Mouse (Mus musculus) limb, embryonic 11.5 days (tissue): ENCODE data around the gene Galntl6. TPM values are rescaled to one million over a fixed set of nuclear protein-coding genes. Genes with fewer than 3 reads are reported as not detected.

Source experiments
- ATAC-seq: fragments of 200-750 bp; cut with Nextera tagmentation; 2 replicates; pipeline ENCODE4 v1.8.0; 2017; ENCODE audit warnings: low read depth; ENCODE audit not compliant: insufficient number of reproducible peaks, low FRiP score, low TSS enrichment
- DNase-seq: peaks from one replicate; pipeline ENCODE4 v3.0.0-alpha.2; 2015; ENCODE audit warnings: low spot score
- H3K27ac ChIP-seq: fragments of 300-500 bp; sonication (generic); replicated peaks from 2 replicates; pipeline ENCODE4 v1.5.1; 2014; ENCODE audit warnings: low read depth, mild to moderate bottlenecking, low read length
- H3K27me3 ChIP-seq: fragments of 300-500 bp; sonication (generic); 2 replicates; pipeline ENCODE4 v1.6.1; 2014; ENCODE audit warnings: mild to moderate bottlenecking, low read length, mixed read lengths; ENCODE audit not compliant: control insufficient read depth, insufficient read depth
- H3K36me3 ChIP-seq: fragments of 300-500 bp; sonication (generic); 2 replicates; pipeline ENCODE4 v1.6.1; 2014; ENCODE audit warnings: mild to moderate bottlenecking, low read length, moderate library complexity, mixed read lengths; ENCODE audit not compliant: control insufficient read depth, insufficient read depth
- H3K4me1 ChIP-seq: fragments of 300-500 bp; sonication (generic); 2 replicates; pipeline ENCODE4 v1.6.1; 2014; ENCODE audit warnings: low read length, mixed read lengths; ENCODE audit not compliant: control insufficient read depth, insufficient read depth
- H3K4me2 ChIP-seq: fragments of 300-500 bp; sonication (generic); 2 replicates; pipeline ENCODE4 v1.6.1; 2014; ENCODE audit warnings: low read depth, mild to moderate bottlenecking, moderate library complexity; ENCODE audit not compliant: severe bottlenecking
- H3K4me3 ChIP-seq: fragments of 300-500 bp; sonication (generic); 2 replicates; pipeline ENCODE4 v1.5.1; 2014; ENCODE audit warnings: low read depth, low read length
- H3K9ac ChIP-seq: fragments of 300-500 bp; sonication (generic); 2 replicates; pipeline ENCODE4 v1.6.1; 2014; ENCODE audit warnings: mild to moderate bottlenecking, low read length
- H3K9me3 ChIP-seq: fragments of 300-500 bp; sonication (generic); 2 replicates; pipeline ENCODE4 v1.6.1; 2016; ENCODE audit warnings: low read length; ENCODE audit not compliant: control insufficient read depth
- WGBS: fragments of 180-500 bp; shearing (Covaris S2); extraction: QIAGEN DNeasy Blood & Tissue Kit; methylation state at CpG from one replicate; pipeline ENCODE4 v1.1.7; 2014; 5-methylcytosine and 5-hydroxymethylcytosine counted together
- polyA plus RNA-seq: library from polyadenylated mRNA; unstranded; fragments of >200 nt; fragmentation: Nextera tagmentation; extraction: Ambion mirVana; gene quantifications from 2 replicates; pipeline ENCODE4 v1.2.1, GENCODE M21; 2014

Galntl6 gene
- polyA plus RNA-seq, 1 experiment from 2014 or later, result 0.45 TPM

DNA sequence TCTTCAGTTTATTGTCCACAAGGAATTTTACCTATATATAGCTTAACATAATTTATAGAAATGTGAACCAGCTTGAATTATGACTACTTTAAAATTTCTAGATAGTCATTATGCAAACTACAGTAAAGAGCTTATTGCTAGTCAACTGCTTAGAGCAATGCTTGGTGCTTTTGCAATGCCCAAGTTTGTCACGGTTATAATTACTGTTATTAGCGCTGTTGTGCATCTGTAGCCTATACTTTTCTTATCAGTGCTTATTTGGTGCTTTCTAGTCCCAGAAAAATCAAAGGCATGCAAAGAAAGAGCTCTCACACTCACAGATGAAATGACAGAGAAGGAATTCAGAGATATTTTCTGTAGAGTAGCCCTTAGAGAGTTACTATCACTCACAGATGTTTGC lies 599.0 kb downstream of the Galntl6 start:
- no peak overlapping the region for H3K9ac ChIP-seq
- WGBS, result 82% methylated on average over 2 of the region's 2 CpGs
- ATAC-seq, result no peak

DNA sequence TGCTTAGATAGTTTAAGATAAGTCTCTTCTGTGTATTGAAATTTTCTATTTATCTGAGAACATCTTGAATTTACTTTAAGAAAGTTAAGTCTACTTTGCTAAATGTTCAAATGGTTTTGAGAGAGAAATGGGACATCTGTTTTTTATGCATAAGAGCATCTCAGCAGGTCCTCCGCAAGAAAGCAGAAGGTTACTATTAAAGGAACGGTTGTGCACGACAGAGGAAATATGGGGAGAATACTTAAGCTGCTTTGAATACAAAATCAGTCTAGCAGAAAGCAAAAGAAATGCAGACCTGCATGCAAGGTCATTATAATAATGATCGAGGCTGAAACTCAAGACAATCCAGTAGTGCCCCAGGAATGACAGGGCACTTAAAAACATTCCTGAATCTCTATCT lies 621.0 kb downstream of the Galntl6 start:
- H3K27ac ChIP-seq, result no peak overlapping the region
- H3K4me3 ChIP-seq, result no peak overlapping the region
- H3K4me1 ChIP-seq, result no peaks in the 10 kb centered on the region
- ATAC-seq, result no peak
- DNase-seq, result no peak
- H3K36me3 ChIP-seq, result no peaks in the 10 kb centered on the region
- H3K9me3 ChIP-seq, result no peaks in the 10 kb centered on the region
- WGBS, result 67% methylated on average over 4 of the region's 4 CpGs
- no peak overlapping the region for H3K9ac ChIP-seq
- no peak overlapping the region for H3K4me2 ChIP-seq
- no peaks in the 10 kb centered on the region for H3K27me3 ChIP-seq

More for the DNA sequence above, 599.0 kb downstream of the Galntl6 start:
- H3K4me2 ChIP-seq, result no peak overlapping the region
- H3K4me3 ChIP-seq, result no peak overlapping the region
- no peaks in the 10 kb centered on the region for H3K9me3 ChIP-seq
- H3K4me1 ChIP-seq, result no peaks in the 10 kb centered on the region
- H3K27me3 ChIP-seq, result no peaks in the 10 kb centered on the region
- no peak for DNase-seq
- H3K36me3 ChIP-seq, result no peaks in the 10 kb centered on the region
- H3K27ac ChIP-seq, result no peak overlapping the region

DNA sequence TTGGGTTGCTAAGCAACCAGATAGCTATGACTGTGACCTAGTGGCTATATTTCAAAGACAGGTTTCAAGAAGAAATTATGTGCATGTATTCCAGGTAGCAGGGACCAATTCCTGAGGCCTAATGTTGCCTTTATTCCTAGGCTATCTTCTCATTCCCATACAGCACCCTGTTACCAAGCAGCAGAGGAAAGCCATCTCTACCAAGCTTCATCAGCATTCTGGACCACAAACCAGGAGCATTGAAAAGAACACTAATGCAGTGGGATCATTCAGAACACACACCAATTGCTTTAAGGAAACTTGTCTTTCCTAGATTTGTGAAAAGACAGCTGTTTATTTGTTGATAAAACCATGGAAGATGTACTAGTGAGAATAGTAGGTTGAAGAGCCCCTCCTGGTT lies 622.4 kb downstream of the Galntl6 start:
- ATAC-seq (no peak), DNase-seq (no peak)
- Histone ChIP-seq H3K4me1 (no peaks in the 10 kb centered on the region), H3K4me2 (no peak overlapping the region), H3K9me3 (no peaks in the 10 kb centered on the region), H3K27ac (no peak overlapping the region), H3K27me3 (no peaks in the 10 kb centered on the region), H3K4me3 (no peak overlapping the region), H3K9ac (no peak overlapping the region), H3K36me3 (no peaks in the 10 kb centered on the region)

DNA sequence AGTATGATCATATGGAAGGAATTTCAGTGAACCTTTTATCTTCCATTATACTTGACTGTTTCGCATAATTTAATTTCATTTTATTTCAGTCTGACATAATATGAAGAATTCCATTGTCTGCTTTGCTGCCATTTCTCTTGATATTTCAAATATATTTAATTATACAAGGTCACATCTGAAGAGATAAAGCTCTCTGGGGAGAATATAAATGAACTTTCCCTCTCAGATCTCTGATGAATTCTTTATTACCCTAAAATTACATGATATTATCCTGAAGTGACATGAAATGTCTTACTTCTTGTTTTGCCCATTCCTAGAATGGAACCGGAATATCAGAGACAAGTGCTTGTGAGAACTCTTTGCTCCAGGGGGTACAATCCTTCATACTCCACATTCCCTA lies 647.0 kb downstream of the Galntl6 start:
- no peak overlapping the region for H3K27ac ChIP-seq
- no peaks in the 10 kb centered on the region for H3K27me3 ChIP-seq
- no peaks in the 10 kb centered on the region for H3K36me3 ChIP-seq
- H3K4me1 ChIP-seq, result no peaks in the 10 kb centered on the region
- no peak overlapping the region for H3K4me3 ChIP-seq
- DNase-seq (no peak), ATAC-seq (no peak)
- WGBS, result 86% methylated on average over 2 of the region's 2 CpGs
- H3K9ac ChIP-seq, result no peak overlapping the region
- no peaks in the 10 kb centered on the region for H3K9me3 ChIP-seq
- no peak overlapping the region for H3K4me2 ChIP-seq

DNA sequence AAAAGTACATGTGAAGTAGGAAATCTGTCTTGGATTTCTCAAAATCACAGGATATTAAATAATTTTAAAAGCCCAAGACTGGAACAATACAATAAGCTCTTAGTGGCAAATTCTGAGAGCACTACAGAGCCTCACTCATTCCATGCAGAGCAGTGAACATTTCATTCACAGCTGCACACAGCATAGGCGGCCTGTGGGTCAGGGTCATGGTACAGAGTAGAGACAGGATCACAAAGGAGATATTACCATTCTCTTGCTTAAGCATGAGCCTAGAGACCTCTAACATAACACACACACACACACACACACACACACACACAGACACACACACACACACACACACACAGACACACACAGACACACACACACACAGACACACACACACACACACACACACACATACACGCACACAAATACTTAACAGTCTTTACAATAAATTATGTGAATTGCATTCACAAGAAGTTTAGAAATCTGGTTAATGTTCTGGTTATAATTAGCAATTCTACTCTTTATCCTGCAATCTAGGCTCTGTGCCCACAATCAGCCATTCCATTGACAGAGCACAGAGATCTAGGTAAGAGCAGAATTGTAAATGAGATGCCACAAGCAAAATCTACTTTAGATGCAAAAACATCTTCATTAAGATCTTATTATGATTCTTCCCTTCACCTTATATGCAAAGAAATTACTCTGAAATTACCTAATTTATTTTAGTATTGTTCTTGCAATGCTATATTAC lies 653.7 kb downstream of the Galntl6 start:
- no peak for DNase-seq
- H3K27ac ChIP-seq, result no peak overlapping the region
- H3K4me1 ChIP-seq, result no peaks in the 10 kb centered on the region
- H3K27me3 ChIP-seq, result no peaks in the 10 kb centered on the region
- no peaks in the 10 kb centered on the region for H3K36me3 ChIP-seq
- WGBS, result 80% methylated on average over 2 of the region's 2 CpGs
- H3K4me3 ChIP-seq, result no peak overlapping the region
- H3K9ac ChIP-seq, result no peak overlapping the region
- H3K4me2 ChIP-seq, result no peak overlapping the region
- no peak for ATAC-seq
- no peaks in the 10 kb centered on the region for H3K9me3 ChIP-seq

DNA sequence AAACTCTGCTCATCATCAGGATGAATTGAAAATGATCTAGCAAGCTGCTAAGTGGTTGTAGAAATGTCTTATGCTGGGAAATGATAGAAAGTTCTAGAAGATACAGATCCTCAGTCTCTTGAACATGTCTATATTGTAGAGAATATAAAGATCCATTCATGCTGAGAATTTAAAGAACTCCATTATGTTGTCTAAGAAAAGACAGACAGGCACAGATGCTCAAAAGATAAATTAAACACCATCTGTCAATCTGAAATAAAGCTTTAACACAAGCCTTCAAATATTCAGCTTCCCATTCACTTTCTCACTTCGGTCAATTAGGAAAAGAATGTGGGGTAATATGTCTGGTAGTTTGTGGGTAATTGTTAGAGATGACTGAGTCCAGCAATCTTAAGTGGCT lies 658.8 kb downstream of the Galntl6 start:
- H3K9me3 ChIP-seq, result no peaks in the 10 kb centered on the region
- ATAC-seq (no peak), DNase-seq (no peak)
- H3K36me3 ChIP-seq, result no peaks in the 10 kb centered on the region
- no peak overlapping the region for H3K27ac ChIP-seq
- 87% methylated on average over 1 of the region's 1 CpGs for WGBS
- H3K9ac ChIP-seq, result no peak overlapping the region
- H3K4me2 ChIP-seq, result no peak overlapping the region
- no peak overlapping the region for H3K4me3 ChIP-seq
- H3K4me1 ChIP-seq, result no peaks in the 10 kb centered on the region
- no peaks in the 10 kb centered on the region for H3K27me3 ChIP-seq

DNA sequence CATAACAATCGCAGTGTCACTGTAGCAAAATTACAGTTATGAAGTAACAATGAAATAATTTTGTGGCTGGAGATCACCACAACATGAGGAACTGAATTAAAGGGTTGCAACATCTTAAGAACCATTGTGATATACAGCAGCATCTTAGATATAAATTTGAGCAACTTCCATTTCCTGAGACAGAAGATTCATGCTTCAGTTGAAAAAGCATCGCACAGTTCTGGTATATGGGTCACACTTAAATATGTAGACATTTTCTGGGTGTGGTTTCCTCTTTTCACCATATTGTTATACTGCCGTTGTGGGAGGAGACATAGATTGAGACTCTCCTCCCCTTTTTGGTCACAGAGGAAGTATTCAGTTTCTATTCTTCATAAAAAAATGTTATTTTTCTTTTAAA lies 667.6 kb downstream of the Galntl6 start:
- no peaks in the 10 kb centered on the region for H3K4me1 ChIP-seq
- H3K9ac ChIP-seq, result no peak overlapping the region
- no peaks in the 10 kb centered on the region for H3K9me3 ChIP-seq
- DNase-seq (no peak), ATAC-seq (no peak)
- H3K36me3 ChIP-seq, result no peaks in the 10 kb centered on the region
- no peaks in the 10 kb centered on the region for H3K27me3 ChIP-seq
- WGBS, result 79% methylated on average over 3 of the region's 3 CpGs
- H3K4me3 ChIP-seq, result no peak overlapping the region
- H3K27ac ChIP-seq, result no peak overlapping the region
- no peak overlapping the region for H3K4me2 ChIP-seq

DNA sequence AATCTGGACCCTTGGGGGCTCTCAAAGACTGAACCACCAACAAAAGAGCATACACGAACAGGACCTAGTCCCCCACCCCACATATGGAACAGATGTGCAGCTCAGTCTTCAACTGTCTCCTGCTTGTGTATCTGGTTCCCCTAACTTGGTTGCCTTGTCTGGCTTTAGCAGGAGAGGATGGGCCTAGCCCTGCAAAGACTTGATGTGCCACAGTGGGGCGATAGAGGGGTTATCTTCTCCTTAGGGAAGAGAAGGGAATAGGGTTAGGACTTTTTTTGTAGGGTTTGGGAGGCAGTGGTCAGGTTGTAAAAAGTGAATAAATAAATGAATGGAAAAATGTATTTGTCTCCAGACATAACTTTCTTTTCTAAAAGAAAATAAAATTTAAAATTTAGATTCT lies 678.2 kb downstream of the Galntl6 start:
- H3K4me1 ChIP-seq, result no peaks in the 10 kb centered on the region
- WGBS, result 30% methylated on average over 2 of the region's 2 CpGs
- no peak overlapping the region for H3K27ac ChIP-seq
- no peak overlapping the region for H3K9ac ChIP-seq
- H3K36me3 ChIP-seq, result no peaks in the 10 kb centered on the region
- no peak overlapping the region for H3K4me3 ChIP-seq
- no peaks in the 10 kb centered on the region for H3K9me3 ChIP-seq
- H3K4me2 ChIP-seq, result no peak overlapping the region
- no peak for ATAC-seq
- DNase-seq, result no peak
- no peaks in the 10 kb centered on the region for H3K27me3 ChIP-seq

DNA sequence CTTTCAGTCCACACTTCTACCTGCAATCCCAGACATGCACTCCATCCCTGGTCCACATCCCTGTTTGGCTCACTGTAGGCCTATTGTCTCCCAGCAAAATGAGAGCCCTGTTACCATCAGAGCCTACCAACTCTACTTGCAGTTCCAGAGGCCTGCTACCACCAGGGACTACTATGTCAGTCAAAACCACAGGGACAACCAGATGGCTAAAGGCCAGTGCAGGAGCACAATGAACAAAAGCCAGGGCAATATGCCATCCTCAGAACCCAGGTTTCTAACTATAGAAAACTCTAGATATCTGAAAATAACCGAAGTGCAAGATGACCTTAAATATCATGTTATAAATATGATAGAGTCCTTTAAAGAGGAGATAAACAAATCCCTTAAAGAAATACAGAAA lies 683.7 kb downstream of the Galntl6 start:
- no peaks in the 10 kb centered on the region for H3K36me3 ChIP-seq
- H3K9me3 ChIP-seq, result no peaks in the 10 kb centered on the region
- H3K4me1 ChIP-seq, result no peaks in the 10 kb centered on the region
- H3K4me3 ChIP-seq, result no peak overlapping the region
- WGBS, result 86% methylated on average over 1 of the region's 1 CpGs
- DNase-seq (no peak), ATAC-seq (no peak)
- H3K27ac ChIP-seq, result no peak overlapping the region
- no peaks in the 10 kb centered on the region for H3K27me3 ChIP-seq
- no peak overlapping the region for H3K4me2 ChIP-seq
- no peak overlapping the region for H3K9ac ChIP-seq
